Comparison of ENCODE assay signal across 8 mouse cellular contexts in genomic region chr1:161247643-161248580, GRCm38 (mm10). TPM values are rescaled to one million over a fixed set of nuclear protein-coding genes. Genes with fewer than 3 reads are reported as not detected.
DNase-seq lines count a peak whose midpoint lies in the region; ATAC-seq and TF ChIP-seq lines count a peak whose summit lies in the region.

No protein-coding gene starts in this region.

- TF ChIP-seq POLR2A in olfactory bulb, adult 2 months (IDR thresholded peaks at IDR 0.05; ENCODE audit: insufficient read depth, low read depth, low read length) = no peak

- TF ChIP-seq CTCF in C2C12 (IDR thresholded peaks at IDR 0.05; ENCODE audit: control insufficient read depth, insufficient read depth, insufficient read length) = no peak
- no peak for TF ChIP-seq CTCF in olfactory bulb, adult 2 months (IDR thresholded peaks at IDR 0.05; ENCODE audit: insufficient read depth, low read depth, low read length)

- H3K79me2 ChIP-seq in C2C12 (ENCODE audit: control insufficient read depth, insufficient read depth) = peaks cover 78% of the 10 kb centered on the region

- no peaks in the 10 kb centered on the region for H3K27me3 ChIP-seq in C2C12 (ENCODE audit: control insufficient read depth, insufficient read depth, insufficient read length)
- peaks cover 9% of the 10 kb centered on the region for H3K27me3 ChIP-seq in forebrain, embryonic 12.5 days
- no peaks in the 10 kb centered on the region for H3K27me3 ChIP-seq in kidney, embryonic 16.5 days (ENCODE audit: insufficient read depth, low read length)

- peaks cover 54% of the 10 kb centered on the region for H3K36me3 ChIP-seq in C2C12 (ENCODE audit: control insufficient read depth, insufficient read depth)
- H3K36me3 ChIP-seq in forebrain, embryonic 12.5 days (replicated peaks) = peaks cover 38% of the 10 kb centered on the region
- peaks cover 20% of the 10 kb centered on the region for H3K36me3 ChIP-seq in kidney, embryonic 16.5 days (ENCODE audit: insufficient read depth, low read length)

- 82% methylated on average over 11 of the region's 11 CpGs for WGBS in forebrain, embryonic 12.5 days
- 74% methylated on average over 11 of the region's 11 CpGs for WGBS in kidney, embryonic 16.5 days
- 58% methylated on average over 11 of the region's 11 CpGs for WGBS in olfactory bulb, adult 2 months

- H3K27ac ChIP-seq in forebrain, embryonic 12.5 days = no peak overlapping the region
- H3K27ac ChIP-seq in kidney, embryonic 16.5 days (ENCODE audit: low read length) = no peak overlapping the region
- peak overlapping the region; percentile 29; the same call in 1 of the 2 replicates for H3K27ac ChIP-seq in olfactory bulb, adult 2 months (ENCODE audit: insufficient read depth, low read depth, low read length)

- no peak overlapping the region for H3K9ac ChIP-seq in forebrain, embryonic 12.5 days
- H3K9ac ChIP-seq in kidney, embryonic 16.5 days (replicated peaks; ENCODE audit: low read length) = no peak overlapping the region

- no peak overlapping the region for H3ac ChIP-seq in C2C12 (ENCODE audit: control insufficient read depth, insufficient read length, low read depth)

- H3K4me2 ChIP-seq in forebrain, embryonic 12.5 days = peak overlapping the region; percentile 77
- peak overlapping the region; percentile 76 for H3K4me2 ChIP-seq in kidney, embryonic 16.5 days (replicated peaks; ENCODE audit: low read depth, low read length)

- peaks cover 34% of the 10 kb centered on the region for H3K4me1 ChIP-seq in forebrain, embryonic 12.5 days
- peaks cover 20% of the 10 kb centered on the region for H3K4me1 ChIP-seq in kidney, embryonic 16.5 days (ENCODE audit: insufficient read depth, low read length)
- 0 out of 2 replicates have a peak, but pooled peaks cover 3% of the 10 kb centered on the region for H3K4me1 ChIP-seq in olfactory bulb, adult 2 months (ENCODE audit: control insufficient read depth, insufficient read depth, low read length)

- peak overlapping the region; percentile 93 for H3K4me3 ChIP-seq in C2C12 (ENCODE audit: insufficient read depth, poor library complexity, severe bottlenecking)
- no peak overlapping the region for H3K4me3 ChIP-seq in forebrain, embryonic 12.5 days (replicated peaks)
- H3K4me3 ChIP-seq in kidney, embryonic 16.5 days (ENCODE audit: low read length) = no peak overlapping the region; the same call in 1 of the 2 replicates
- no peak overlapping the region for H3K4me3 ChIP-seq in olfactory bulb, adult 2 months (ENCODE audit: insufficient read depth, low read depth, low read length)

- DNase-seq in cerebellum, adult 9-10 months = peak; percentile 24
- no peak for DNase-seq in cerebellum, adult 9-11 months
- DNase-seq in thymus, postnatal 4 days = no peak
- no peak for DNase-seq in cerebellum, adult 11 months

- ATAC-seq in forebrain, embryonic 12.5 days (ENCODE audit: low FRiP score) = no peak
- no peak for ATAC-seq in kidney, embryonic 16.5 days (ENCODE audit: low FRiP score, low TSS enrichment)

- H3K79me3 ChIP-seq in C2C12 (ENCODE audit: low read depth) = peaks cover 65% of the 10 kb centered on the region

- H3K9me3 ChIP-seq in forebrain, embryonic 12.5 days = no peaks in the 10 kb centered on the region
- H3K9me3 ChIP-seq in kidney, embryonic 16.5 days (ENCODE audit: low read length) = no peaks in the 10 kb centered on the region

TF ChIP-seq in C2C12, 6 proteins besides CTCF, POLR2A, EP300 and RAD21:
- no peak for TF ChIP-seq MYOG (IDR thresholded peaks at IDR 0.05; ENCODE audit: control insufficient read depth, extremely low read depth, insufficient read length)
- no peak for TF ChIP-seq MAX (IDR thresholded peaks at IDR 0.05)
- TF ChIP-seq MYOD1 (IDR thresholded peaks at IDR 0.05; ENCODE audit: control insufficient read depth, insufficient read length, low read depth) = no peak

RNA-seq across cellular contexts. Expression of gene Prdx6, which starts 3.1 kb away (rescaled TPM):
- 300 TPM for polyA plus RNA-seq in C2C12 (2012; fragmentation: generic; extraction: Trizol)
- 357 and 360 TPM in 2 replicates for polyA plus RNA-seq in forebrain, embryonic 12.5 days (2016; fragmentation: Nextera tagmentation; extraction: Ambion mirVana)
- 485 and 505 TPM in 2 replicates for polyA plus RNA-seq in kidney, embryonic 16.5 days (2015; fragmentation: Nextera tagmentation; extraction: Ambion mirVana)
- 347 TPM in 1 of 2 replicates, not detected in the other for polyA plus RNA-seq in olfactory bulb, adult 2 months (2012; ENCODE audit: insufficient read depth, insufficient read length, low replicate concordance, missing spikeins)
